In genomic region chr7:4119976-4120921, GRCm38 (mm10) we compare ENCODE assay signal across 10 mouse cellular contexts. TPM values are rescaled to one million over a fixed set of nuclear protein-coding genes. Genes with fewer than 3 reads are reported as not detected.
DNase-seq lines count a peak whose midpoint lies in the region; ATAC-seq and TF ChIP-seq lines count a peak whose summit lies in the region.
"Had no signal": no experiment of that assay in that cellular context is flagged by ENCODE, and none has a peak within 500 bp of the region (broad histone marks: within the 10 kb centered on the region; RNA-seq: fewer than 3 reads in every experiment).

No protein-coding gene starts in this region.

- no peak for ATAC-seq in heart, embryonic 15.5 days (replicated peaks; ENCODE audit: insufficient number of reproducible peaks, insufficient read depth, low FRiP score, low read depth)
- ATAC-seq in hindbrain, postnatal 0 days = peak; percentile 25; the same call in 1 of the 2 replicates
- peak; percentile 1; the same call in 1 of the 2 replicates for ATAC-seq in neural tube, embryonic 13.5 days (ENCODE audit: low read depth)
- ATAC-seq in megakaryocyte, adult 5-6 weeks (ENCODE audit: poor library complexity, severe bottlenecking) = no peak

- H3K27me3 ChIP-seq in heart, embryonic 15.5 days = peaks cover 54% of the 10 kb centered on the region
- no peaks in the 10 kb centered on the region for H3K27me3 ChIP-seq in hindbrain, postnatal 0 days (ENCODE audit: insufficient read depth, low read length)
- no peaks in the 10 kb centered on the region for H3K27me3 ChIP-seq in neural tube, embryonic 13.5 days

- peak overlapping the region; percentile 75 for H3K4me2 ChIP-seq in heart, embryonic 15.5 days
- peak overlapping the region; percentile 67 for H3K4me2 ChIP-seq in hindbrain, postnatal 0 days (ENCODE audit: low read depth, low read length)
- peak overlapping the region; percentile 74 for H3K4me2 ChIP-seq in neural tube, embryonic 13.5 days

- H3K36me3 ChIP-seq in heart, embryonic 15.5 days = no peaks in the 10 kb centered on the region
- no peaks in the 10 kb centered on the region for H3K36me3 ChIP-seq in hindbrain, postnatal 0 days (ENCODE audit: insufficient read depth, low read length)
- H3K36me3 ChIP-seq in neural tube, embryonic 13.5 days = no peaks in the 10 kb centered on the region

- no peaks in the 10 kb centered on the region for H3K9me3 ChIP-seq in heart, embryonic 15.5 days (replicated peaks)
- H3K9me3 ChIP-seq in hindbrain, postnatal 0 days (ENCODE audit: low read length) = no peaks in the 10 kb centered on the region
- H3K9me3 ChIP-seq in neural tube, embryonic 13.5 days = no peaks in the 10 kb centered on the region

- peak overlapping the region; percentile 48 for H3K4me3 ChIP-seq in heart, embryonic 15.5 days
- peak overlapping the region; percentile 83 for H3K4me3 ChIP-seq in hindbrain, postnatal 0 days (ENCODE audit: low read length)
- H3K4me3 ChIP-seq in neural tube, embryonic 13.5 days = peak overlapping the region; percentile 70

- 19% methylated on average over 19 of the region's 19 CpGs for WGBS in heart, embryonic 15.5 days
- 7% methylated on average over 17 of the region's 19 CpGs for WGBS in hindbrain, postnatal 0 days
- 5% methylated on average over 19 of the region's 19 CpGs for WGBS in neural tube, embryonic 13.5 days

- peaks cover 14% of the 10 kb centered on the region for H3K4me1 ChIP-seq in heart, embryonic 15.5 days (replicated peaks)
- H3K4me1 ChIP-seq in hindbrain, postnatal 0 days (ENCODE audit: insufficient read depth, low read length) = peaks cover 26% of the 10 kb centered on the region
- H3K4me1 ChIP-seq in neural tube, embryonic 13.5 days (replicated peaks) = peaks cover 72% of the 10 kb centered on the region

- no peak for TF ChIP-seq CTCF in hindbrain, postnatal 0 days (IDR thresholded peaks at IDR 0.05; ENCODE audit: low read depth)

- intact Hi-C loops in heart, postnatal 14 days (cut with DNase I) = no loop called here
- intact Hi-C loops in gastrocnemius, postnatal 36 days (cut with DNase I) = no loop called here

- no peak for DNase-seq in heart, postnatal 14 days
- peak; percentile 28 to 48 for DNase-seq in cerebellum, postnatal 25 days
- peak; percentile 76 for DNase-seq in hindbrain, postnatal 0 days (ENCODE audit: low spot score)
- DNase-seq in gastrocnemius, postnatal 36 days = no peak
- DNase-seq in spleen, postnatal 14 days (ENCODE audit: low spot score in 2 of 2) = no peak

- H3K9ac ChIP-seq in heart, embryonic 15.5 days = no peak overlapping the region
- peak overlapping the region; percentile 94 for H3K9ac ChIP-seq in hindbrain, postnatal 0 days (replicated peaks; ENCODE audit: low read length)
- peak overlapping the region; percentile 92 for H3K9ac ChIP-seq in neural tube, embryonic 13.5 days

- H3K27ac ChIP-seq in heart, embryonic 15.5 days = no peak overlapping the region
- H3K27ac ChIP-seq in hindbrain, postnatal 0 days = peak overlapping the region; percentile 89
- H3K27ac ChIP-seq in neural tube, embryonic 13.5 days (replicated peaks) = peak overlapping the region; percentile 90
- H3K27ac ChIP-seq: macrophage had no signal

RNA-seq across cellular contexts. Expression of gene Ttyh1, which starts 1.0 kb away (rescaled TPM):
- 1.2 and 1.7 TPM in 2 replicates for polyA plus RNA-seq in heart, embryonic 15.5 days (2015; fragmentation: Nextera tagmentation; extraction: Ambion mirVana)
- total RNA-seq in heart, postnatal 14 days (2021) = 1 to 10 TPM; 1.9 to 2.0 TPM
- 819 and 1,009 TPM in 2 replicates for total RNA-seq in hindbrain, postnatal 0 days (2014; rRNA removed)
- 249 and 272 TPM in 2 replicates for polyA plus RNA-seq in hindbrain, postnatal 0 days (2015; fragmentation: Nextera tagmentation; extraction: Ambion mirVana)
- polyA plus RNA-seq in neural tube, embryonic 13.5 days (2015; fragmentation: Nextera tagmentation; extraction: Ambion mirVana) = 137 and 141 TPM in 2 replicates
- 1 to 10 TPM; 1.7 to 1.8 TPM for total RNA-seq in gastrocnemius, postnatal 36 days (2021)
- total RNA-seq in megakaryocyte, adult 5-6 weeks (2015) = not detected in 2 replicates
- total RNA-seq in megakaryocyte, adult 5-6 weeks (2017) = not detected in 2 replicates

RNA-seq across cellular contexts. Expression of gene Leng8, which starts 16.6 kb away (rescaled TPM):
- polyA plus RNA-seq in heart, embryonic 15.5 days (2015; fragmentation: Nextera tagmentation; extraction: Ambion mirVana) = 43.7 and 65.8 TPM in 2 replicates
- 10 to 100 TPM; 47.6 to 64.6 TPM for total RNA-seq in heart, postnatal 14 days (2021)
- 183 and 264 TPM in 2 replicates for total RNA-seq in hindbrain, postnatal 0 days (2014; rRNA removed)
- polyA plus RNA-seq in hindbrain, postnatal 0 days (2015; fragmentation: Nextera tagmentation; extraction: Ambion mirVana) = 49.1 and 50.8 TPM in 2 replicates
- 78.0 and 79.6 TPM in 2 replicates for polyA plus RNA-seq in neural tube, embryonic 13.5 days (2015; fragmentation: Nextera tagmentation; extraction: Ambion mirVana)
- total RNA-seq in gastrocnemius, postnatal 36 days (2021) = 10 to 100 TPM; 32.8 to 43.8 TPM
- 34.2 and 48.8 TPM in 2 replicates for total RNA-seq in megakaryocyte, adult 5-6 weeks (2015)
- 35.2 TPM in 2 replicates for total RNA-seq in megakaryocyte, adult 5-6 weeks (2017)

RNA-seq across cellular contexts. Expression of gene Leng9, which starts 29.9 kb away (rescaled TPM):
- 2.8 and 3.3 TPM in 2 replicates for polyA plus RNA-seq in heart, embryonic 15.5 days (2015; fragmentation: Nextera tagmentation; extraction: Ambion mirVana)
- 1 to 10 TPM; 2.7 to 3.4 TPM for total RNA-seq in heart, postnatal 14 days (2021)
- 4.2 and 4.4 TPM in 2 replicates for total RNA-seq in hindbrain, postnatal 0 days (2014; rRNA removed)
- 4.2 and 5.4 TPM in 2 replicates for polyA plus RNA-seq in hindbrain, postnatal 0 days (2015; fragmentation: Nextera tagmentation; extraction: Ambion mirVana)
- 4.6 TPM in 2 replicates for polyA plus RNA-seq in neural tube, embryonic 13.5 days (2015; fragmentation: Nextera tagmentation; extraction: Ambion mirVana)
- total RNA-seq in gastrocnemius, postnatal 36 days (2021) = 1 to 10 TPM; 2.0 to 2.9 TPM
- total RNA-seq in megakaryocyte, adult 5-6 weeks (2015) = 2.6 and 3.0 TPM in 2 replicates
- total RNA-seq in megakaryocyte, adult 5-6 weeks (2017) = 4.1 and 5.2 TPM in 2 replicates

RNA-seq across cellular contexts. Expression of gene Cdc42ep5, which starts 44.4 kb away (rescaled TPM):
- polyA plus RNA-seq in heart, embryonic 15.5 days (2015; fragmentation: Nextera tagmentation; extraction: Ambion mirVana) = 25.6 and 30.9 TPM in 2 replicates
- total RNA-seq in heart, postnatal 14 days (2021) = 10 to 100 TPM in 1 of 2 experiments, 1 to 10 TPM in 1; 9.0 to 10.2 TPM
- total RNA-seq in hindbrain, postnatal 0 days (2014; rRNA removed) = 8.5 and 15.9 TPM in 2 replicates
- polyA plus RNA-seq in hindbrain, postnatal 0 days (2015; fragmentation: Nextera tagmentation; extraction: Ambion mirVana) = 11.7 and 12.0 TPM in 2 replicates
- 8.6 and 8.9 TPM in 2 replicates for polyA plus RNA-seq in neural tube, embryonic 13.5 days (2015; fragmentation: Nextera tagmentation; extraction: Ambion mirVana)
- 1 to 10 TPM; 2.0 to 3.1 TPM for total RNA-seq in gastrocnemius, postnatal 36 days (2021)
- total RNA-seq in megakaryocyte, adult 5-6 weeks (2015) = not detected in 2 replicates
- not detected in 2 replicates for total RNA-seq in megakaryocyte, adult 5-6 weeks (2017)
- total RNA-seq: MEL had no signal
- polyA plus RNA-seq: macrophage had no signal

RNA-seq across cellular contexts. Expression of gene Lair1, which starts 57.2 kb away (rescaled TPM):
- polyA plus RNA-seq in heart, embryonic 15.5 days (2015; fragmentation: Nextera tagmentation; extraction: Ambion mirVana) = 1.3 and 2.2 TPM in 2 replicates
- 1 to 10 TPM in 1 of 2 experiments, under 1 TPM in 1; 0.46 to 1.1 TPM for total RNA-seq in heart, postnatal 14 days (2021)
- total RNA-seq in hindbrain, postnatal 0 days (2014; rRNA removed) = 6.2 and 8.6 TPM in 2 replicates
- polyA plus RNA-seq in hindbrain, postnatal 0 days (2015; fragmentation: Nextera tagmentation; extraction: Ambion mirVana) = 3.4 and 4.0 TPM in 2 replicates
- 2.5 and 2.9 TPM in 2 replicates for polyA plus RNA-seq in neural tube, embryonic 13.5 days (2015; fragmentation: Nextera tagmentation; extraction: Ambion mirVana)
- total RNA-seq in gastrocnemius, postnatal 36 days (2021) = under 1 TPM; 0.08 to 0.54 TPM
- total RNA-seq in megakaryocyte, adult 5-6 weeks (2015) = 31.5 and 39.5 TPM in 2 replicates
- total RNA-seq in megakaryocyte, adult 5-6 weeks (2017) = 58.7 and 60.8 TPM in 2 replicates

Comparison
In these comparisons a context has a peak if more than half of its experiments do, and no peak if none do; other contexts are left out.
1. ATAC-seq: peak in hindbrain, postnatal 0 days (single experiment) and neural tube, embryonic 13.5 days (single experiment); none in heart, embryonic 15.5 days (single experiment) and megakaryocyte, adult 5-6 weeks (single experiment).
2. DNase-seq: peak in cerebellum, postnatal 25 days (2 of 2) and hindbrain, postnatal 0 days (single experiment); none in heart, postnatal 14 days (0 of 2), gastrocnemius, postnatal 36 days (0 of 2) and spleen, postnatal 14 days (0 of 2).
3. RNA of gene Ttyh1, which starts 1.0 kb away (total RNA-seq): 819 to 1,009 TPM in hindbrain, postnatal 0 days; 1.9 to 2.0 TPM in heart, postnatal 14 days, 1.7 to 1.8 TPM in gastrocnemius, postnatal 36 days and not detected in megakaryocyte, adult 5-6 weeks; every median in the first group is over 100 times any median in the second.
4. Peak in every context shown above with its lines, with median percentiles within 50 percentile points of each other: H3K4me2 ChIP-seq and H3K4me3 ChIP-seq.